Mouse (Mus musculus) urinary bladder, adult 2 months (tissue): ENCODE data around the gene Mrpl10. TPM values are rescaled to one million over a fixed set of nuclear protein-coding genes. Genes with fewer than 3 reads are reported as not detected.

ENCODE experiments used
- DNase-seq: peaks from one replicate; pipeline ENCODE4 v3.0.0; 2022; ENCODE audit warnings: low spot score
- polyA plus RNA-seq: library from polyadenylated mRNA; depleted of rRNA; stranded (reverse); fragments of >200 nt; gene quantifications from 2 replicates; pipeline ENCODE4 v1.2.3, GENCODE M21; 2012

Gene Mrpl10
- polyA plus RNA-seq, 1 experiment, result 63.9 TPM

- DNase-seq, result peak; percentile 76
Observed at GRCm38 (mm10) chr11:97029686-97030417, 11.5 kb upstream of the Mrpl10 start, which contains the start of gene Scrn2. Gene Scrn2 (plus strand): TSS chr11:97029938.

- no peak for DNase-seq
Observed at GRCm38 (mm10) chr11:97030426-97030825, 10.9 kb upstream of the Mrpl10 start.

- no peak for DNase-seq
Observed at GRCm38 (mm10) chr11:97031977-97032376, 9.4 kb upstream of the Mrpl10 start.

- no peak for DNase-seq
Observed at GRCm38 (mm10) chr11:97032499-97032898, 8.9 kb upstream of the Mrpl10 start.

GRCm38 (mm10) chr11:97033781-97034180, 7.6 kb upstream of the Mrpl10 start:
- DNase-seq, result no peak

- DNase-seq, result no peak
Observed at GRCm38 (mm10) chr11:97036141-97036540, 5.2 kb upstream of the Mrpl10 start.

GRCm38 (mm10) chr11:97038881-97039280, 2.5 kb upstream of the Mrpl10 start:
- no peak for DNase-seq

- DNase-seq, result no peak
Observed at GRCm38 (mm10) chr11:97040301-97041021, 899 bp upstream of the Mrpl10 start.

GRCm38 (mm10) chr11:97044902-97045301, 3.5 kb downstream of the Mrpl10 start:
- no peak for DNase-seq

GRCm38 (mm10) chr11:97045861-97046260, 4.5 kb downstream of the Mrpl10 start:
- DNase-seq, result no peak

GRCm38 (mm10) chr11:97048090-97048650, 6.8 kb downstream of the Mrpl10 start:
- no peak for DNase-seq

GRCm38 (mm10) chr11:97049492-97050085, 8.2 kb downstream of the Mrpl10 start:
- no peak for DNase-seq

- peak; percentile 56 for DNase-seq
Observed at GRCm38 (mm10) chr11:97050216-97050943, 9.0 kb downstream of the Mrpl10 start, which contains the start of gene Osbpl7. Gene Osbpl7 (plus strand): TSS chr11:97050628.

GRCm38 (mm10) chr11:97050944-97051586, 9.7 kb downstream of the Mrpl10 start:
- no peak for DNase-seq

GRCm38 (mm10) chr11:97052219-97052646, 10.9 kb downstream of the Mrpl10 start:
- DNase-seq, result no peak

GRCm38 (mm10) chr11:97063274-97063920, 22.0 kb downstream of the Mrpl10 start:
- DNase-seq, result no peak

GRCm38 (mm10) chr11:97063921-97064295, 22.5 kb downstream of the Mrpl10 start:
- DNase-seq, result no peak

- DNase-seq, result no peak
Observed at GRCm38 (mm10) chr11:97065538-97066295, 24.4 kb downstream of the Mrpl10 start.

GRCm38 (mm10) chr11:97066656-97067360, 25.4 kb downstream of the Mrpl10 start:
- no peak for DNase-seq
